Mouse (Mus musculus) large intestine, adult 2 months (tissue): ENCODE results near the gene Gm16867. TPM values are rescaled to one million over a fixed set of nuclear protein-coding genes. Genes with fewer than 3 reads are reported as not detected.
"Not testable (repeated sequence)": the region's sequence is repeated elsewhere in the genome, so short reads cannot be mapped to it uniquely, and the experiment has no call there.

ENCODE experiments used
- DNase-seq: peaks from one replicate; pipeline ENCODE4 v3.0.0-alpha.2; 2012; ENCODE audit warnings: low read depth, low spot score
- WGBS: fragments of 180-500 bp; shearing (Covaris S2); methylation state at CpG from one replicate; pipeline ENCODE4 v1.1.7; 2018; 5-methylcytosine and 5-hydroxymethylcytosine counted together
- polyA plus RNA-seq: library from polyadenylated mRNA; depleted of rRNA; stranded (reverse); fragments of >200 nt; gene quantifications from 2 replicates; pipeline ENCODE4 v1.2.3, GENCODE M21; 2012; rRNA removed

The Gm16867 gene
- polyA plus RNA-seq, 1 experiment = 5.0 TPM

DNA sequence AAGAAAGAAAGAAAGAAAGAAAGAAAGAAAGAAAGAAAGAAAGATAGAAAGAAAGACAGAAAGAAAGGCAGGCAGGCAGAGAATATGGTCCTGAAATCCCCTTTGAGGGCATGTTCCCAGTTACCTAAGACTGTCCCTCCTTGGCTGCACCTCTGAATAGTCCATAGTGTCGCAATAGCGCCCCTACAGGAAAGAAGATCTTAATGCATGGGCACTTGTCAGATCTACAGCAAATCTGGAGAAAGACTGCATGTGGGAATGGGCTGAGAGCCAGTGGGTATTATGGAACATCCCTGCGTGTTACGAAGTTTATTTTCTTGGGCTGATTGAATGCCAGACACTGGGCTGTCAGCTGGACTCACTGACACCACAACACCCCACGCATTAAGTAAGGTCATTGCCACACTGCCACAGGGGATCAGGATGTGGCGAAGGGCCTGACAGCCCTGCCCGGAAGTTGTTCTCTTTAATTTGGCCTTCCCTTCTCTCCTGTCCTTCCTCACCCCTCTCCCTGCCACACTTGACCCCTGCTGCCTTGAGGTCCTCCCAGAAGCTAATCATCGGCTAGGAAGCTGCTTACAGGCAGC lies 32.9 kb downstream of the Gm16867 start:
- no CpG with 5 or more reads among the region's 8 CpGs for WGBS
- DNase-seq = not testable (repeated sequence)

DNA sequence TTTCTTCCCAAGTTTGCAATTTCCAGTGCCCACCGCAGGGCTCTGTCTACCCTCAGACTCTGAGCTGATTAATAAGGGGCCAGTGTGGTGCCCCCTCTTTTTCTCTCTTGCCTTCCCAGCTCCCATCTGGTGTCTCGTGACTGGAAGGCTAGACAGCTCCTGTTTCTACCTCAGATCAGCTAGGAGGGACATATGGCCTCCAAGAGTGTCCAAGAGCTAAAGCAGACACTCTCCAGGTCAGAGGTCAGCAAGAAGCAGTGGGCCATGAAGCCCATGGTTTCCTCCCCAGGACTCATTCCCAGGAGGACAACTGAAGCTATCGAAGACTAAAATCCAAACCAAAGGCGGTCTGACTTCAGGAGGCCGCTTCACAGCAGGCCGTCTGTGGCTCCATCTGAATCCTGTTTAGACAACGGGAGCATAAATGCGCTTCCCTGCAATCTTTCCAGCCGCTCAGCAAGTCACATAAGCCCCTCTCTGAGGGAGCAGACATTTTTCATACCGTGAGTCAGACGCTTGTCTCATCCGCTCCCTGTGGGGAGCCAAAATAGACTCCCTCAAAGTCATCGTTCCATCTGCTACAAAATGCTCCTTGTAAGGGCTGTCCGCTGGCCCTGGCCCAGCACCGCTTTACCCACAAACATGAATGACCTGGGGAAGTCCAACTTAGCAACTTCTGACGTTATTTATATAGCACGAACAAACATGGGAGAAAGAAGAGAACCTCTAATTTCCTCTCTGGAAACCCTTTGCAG lies 35.4 kb downstream of the Gm16867 start:
- WGBS = no CpG with 5 or more reads among the region's 17 CpGs
- DNase-seq = not testable (repeated sequence)

DNA sequence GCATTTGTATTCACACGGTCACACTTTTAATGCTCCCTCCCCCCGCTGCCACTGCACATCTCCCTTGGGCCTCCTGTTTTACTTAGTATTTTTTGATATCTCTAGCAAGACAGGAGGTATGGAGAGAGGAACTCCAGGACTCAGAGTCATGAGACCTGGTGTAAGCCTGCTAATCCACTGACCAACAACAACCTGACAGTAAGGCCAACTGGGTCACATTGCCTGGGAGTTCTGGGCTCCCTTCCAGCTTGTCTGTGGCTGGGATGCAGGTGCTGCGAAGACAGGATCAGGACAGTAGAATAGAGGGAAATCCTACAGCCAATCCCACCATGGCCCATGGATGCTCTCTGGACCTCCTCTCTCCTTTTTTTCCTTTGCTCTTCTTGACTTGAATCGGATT lies 38.7 kb downstream of the Gm16867 start:
- WGBS = no CpG with 5 or more reads among the region's 4 CpGs
- DNase-seq = not testable (repeated sequence)

DNA sequence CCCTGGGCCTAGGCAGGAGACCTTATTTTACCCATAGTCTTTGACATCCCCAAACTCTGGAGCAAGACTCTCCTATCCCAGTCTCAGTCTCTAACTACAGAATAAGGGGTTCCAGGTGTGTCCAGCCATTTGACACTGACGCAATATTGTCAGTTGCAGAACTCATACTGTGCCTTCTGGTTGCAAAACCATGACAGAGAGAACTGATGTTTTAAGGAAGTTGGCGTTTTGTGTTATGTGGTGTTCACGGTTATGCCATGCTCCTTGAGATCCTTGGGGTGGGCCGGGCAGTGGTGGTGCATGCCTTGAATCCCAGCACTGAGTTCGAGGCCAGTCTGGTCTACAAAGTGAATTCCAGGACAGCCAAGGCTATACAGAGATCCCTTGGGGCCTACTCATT lies 45.5 kb downstream of the Gm16867 start:
- not testable (repeated sequence) for DNase-seq
- no CpG with 5 or more reads among the region's 5 CpGs for WGBS

DNA sequence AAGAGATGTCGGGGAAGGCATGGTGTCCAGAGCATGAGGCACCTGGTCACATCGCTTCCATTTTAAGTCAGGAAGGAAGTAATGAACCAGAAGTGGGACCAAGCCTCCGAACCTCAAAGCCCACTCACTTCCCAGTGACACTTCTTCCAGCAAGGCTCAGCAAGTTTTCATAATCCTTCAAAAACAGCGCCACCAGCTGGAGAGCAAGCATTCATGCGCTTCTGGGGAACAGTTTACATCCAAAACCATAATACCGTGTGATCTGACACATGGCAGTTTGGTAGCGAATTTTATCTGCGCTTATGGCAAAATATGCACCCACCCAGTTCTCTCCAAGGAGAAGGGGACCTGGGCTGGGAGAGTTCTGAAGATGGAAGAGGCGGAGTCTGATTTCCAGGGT lies 48.5 kb downstream of the Gm16867 start:
- not testable (repeated sequence) for DNase-seq
- no CpG with 5 or more reads among the region's 9 CpGs for WGBS

DNA sequence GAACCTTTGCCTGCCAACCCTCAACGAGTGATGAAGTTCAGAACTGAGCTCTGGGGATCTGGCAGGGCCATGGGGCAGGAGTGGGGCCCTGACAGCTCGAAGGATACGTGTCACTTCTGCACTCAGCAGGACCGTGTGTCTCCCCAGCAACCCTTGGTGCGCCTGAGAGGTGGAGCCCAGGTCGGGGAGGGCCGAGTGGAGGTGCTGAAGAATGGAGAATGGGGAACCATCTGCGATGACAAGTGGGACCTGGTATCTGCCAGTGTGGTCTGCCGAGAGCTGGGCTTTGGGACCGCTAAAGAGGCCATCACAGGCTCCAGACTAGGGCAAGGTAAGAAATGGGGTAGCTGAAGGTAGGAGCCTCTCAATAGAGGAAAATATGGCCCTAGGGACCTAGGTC lies 54.3 kb downstream of the Gm16867 start:
- DNase-seq = not testable (repeated sequence)
- WGBS = no CpG with 5 or more reads among the region's 10 CpGs

DNA sequence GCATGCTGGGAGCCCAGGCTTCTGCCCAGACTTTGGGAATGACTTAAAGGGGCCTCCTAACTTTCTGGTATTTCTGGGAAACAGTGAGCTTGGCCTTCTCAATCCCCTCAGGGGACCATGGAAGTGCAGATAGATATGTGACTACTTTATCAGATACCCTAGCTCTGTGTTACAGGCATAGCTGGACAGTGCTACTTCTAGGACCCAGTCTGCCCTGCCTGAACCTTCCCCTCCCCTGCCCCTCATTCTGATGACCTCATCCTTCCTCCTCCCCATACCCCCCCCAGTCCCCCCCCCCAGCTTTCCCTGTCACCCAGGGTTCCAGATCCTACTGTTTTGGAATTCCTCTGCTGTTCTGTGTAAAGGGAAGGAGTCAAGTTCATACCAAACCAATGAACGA lies 56.2 kb downstream of the Gm16867 start:
- WGBS = no CpG with 5 or more reads among the region's 1 CpGs
- not testable (repeated sequence) for DNase-seq

DNA sequence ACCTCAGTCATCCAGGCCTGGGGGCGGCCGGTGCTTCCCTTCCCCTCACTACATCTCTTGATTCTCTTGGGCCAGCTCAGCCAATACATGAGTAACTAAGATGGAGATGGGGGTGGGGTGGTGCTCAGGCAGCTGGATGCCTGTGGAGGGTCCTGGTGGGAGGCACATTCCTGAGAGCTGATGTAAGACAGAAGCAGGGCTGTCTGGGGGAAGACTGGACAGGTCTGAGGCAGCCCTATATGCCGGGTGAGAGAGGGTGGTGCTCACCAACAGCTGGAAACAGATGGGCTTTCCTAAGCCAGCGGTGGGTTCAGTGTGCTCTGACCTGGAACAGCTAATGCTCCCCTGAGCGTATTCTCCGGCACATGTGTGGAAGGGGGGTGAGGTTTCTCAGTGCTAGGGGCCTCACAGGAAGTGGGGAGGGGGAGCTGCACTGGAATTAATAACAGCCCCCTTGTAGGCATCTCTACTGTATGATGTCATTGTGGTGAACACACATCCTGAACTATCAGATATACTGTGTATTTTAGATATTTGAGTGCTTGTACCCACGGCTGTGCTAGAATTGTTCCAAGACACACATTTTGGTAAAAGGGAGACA lies 60.0 kb downstream of the Gm16867 start:
- not testable (repeated sequence) for DNase-seq
- no CpG with 5 or more reads among the region's 7 CpGs for WGBS

DNA sequence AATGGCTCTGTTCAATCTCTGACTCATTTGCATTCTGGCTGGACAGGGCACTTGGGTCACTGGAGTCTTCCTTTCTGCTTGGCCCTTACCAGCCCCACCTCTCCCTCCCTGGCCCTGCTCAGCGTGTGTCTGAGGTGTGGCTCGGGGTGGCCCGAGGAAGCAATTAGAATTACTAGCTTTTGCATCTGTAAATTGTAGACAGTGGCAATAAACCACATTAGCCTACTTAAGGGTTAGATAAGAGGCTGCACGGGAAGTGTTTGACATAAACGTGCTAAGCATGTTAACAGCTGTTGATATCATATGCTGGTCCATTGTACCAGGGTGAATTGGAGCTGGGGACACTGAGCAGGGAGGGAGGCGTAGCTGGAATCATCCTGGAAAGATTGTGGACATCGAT lies 62.2 kb downstream of the Gm16867 start:
- WGBS = no CpG with 5 or more reads among the region's 7 CpGs
- DNase-seq = not testable (repeated sequence)

DNA sequence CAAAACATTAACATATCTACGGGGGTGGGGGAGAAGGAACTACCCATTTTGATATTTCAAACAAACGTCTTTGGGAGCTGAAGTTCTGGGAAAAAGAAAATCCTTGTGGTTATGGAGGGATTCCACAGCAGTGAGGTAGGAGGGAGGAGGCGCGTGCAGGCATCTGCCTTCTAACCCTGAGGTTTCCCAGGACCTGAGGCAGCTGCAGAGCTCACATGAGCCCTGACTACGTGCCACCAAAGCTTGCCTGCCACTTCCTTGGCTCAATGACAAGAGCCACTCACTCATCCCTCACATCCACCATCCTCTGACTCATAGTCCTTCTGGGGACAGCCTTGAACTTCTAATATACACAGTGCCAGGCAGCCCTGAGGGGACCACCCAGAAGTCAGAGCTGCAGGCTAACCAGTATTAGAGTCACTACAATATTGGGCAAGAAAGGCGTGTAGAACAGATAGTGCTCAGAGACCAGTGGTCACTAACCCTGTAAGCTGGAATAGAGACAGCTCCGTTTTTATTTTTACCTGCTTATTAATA lies 64.4 kb downstream of the Gm16867 start:
- WGBS = no CpG with 5 or more reads among the region's 7 CpGs
- DNase-seq = not testable (repeated sequence)

DNA sequence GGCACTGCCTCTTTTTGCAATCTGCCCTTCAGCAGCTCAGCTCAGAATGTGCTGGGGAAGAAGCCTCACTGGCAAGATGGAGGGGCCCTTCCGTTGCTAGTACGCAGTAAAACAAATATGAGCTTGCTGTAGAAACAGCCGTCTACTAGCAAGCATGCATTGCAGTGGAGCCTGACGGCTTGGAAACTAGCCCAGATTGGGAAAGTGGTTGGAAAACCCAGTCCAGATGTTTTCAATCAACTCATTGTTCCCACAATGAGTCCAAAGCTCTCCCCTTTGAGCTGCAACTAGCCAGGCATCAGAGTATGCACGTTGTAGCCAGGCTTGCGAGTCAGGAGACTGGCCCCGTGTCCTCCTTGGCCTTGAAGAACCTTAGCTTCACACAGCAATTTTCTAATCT lies 82.2 kb downstream of the Gm16867 start:
- not testable (repeated sequence) for DNase-seq
- WGBS = no CpG with 5 or more reads among the region's 7 CpGs

DNA sequence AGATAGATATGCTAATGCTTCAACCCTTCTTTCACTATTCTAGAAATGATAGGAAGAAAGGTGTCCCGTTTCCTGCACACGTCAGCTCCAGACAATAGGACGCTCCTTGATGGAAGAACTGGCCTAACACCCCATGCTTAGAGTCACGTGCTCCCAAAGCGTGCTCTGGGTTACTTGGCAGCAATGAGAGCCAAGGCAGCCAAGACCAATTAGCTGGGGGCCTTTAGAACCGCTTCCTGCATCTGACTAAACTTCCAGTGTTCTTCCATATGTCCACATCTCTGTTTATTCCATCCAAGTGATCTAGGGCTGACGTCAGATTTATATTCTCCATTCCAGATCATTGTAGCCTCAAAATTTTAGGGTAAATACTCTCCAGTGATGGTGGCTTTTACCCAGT lies 85.6 kb downstream of the Gm16867 start:
- DNase-seq = not testable (repeated sequence)
- WGBS = no CpG with 5 or more reads among the region's 7 CpGs

Other genes with a start within 250 kb of the Gm16867 start
- 0.05 TPM in 1 of 2 replicates, not detected in the other for gene Synb, start 209.1 kb downstream of the Gm16867 start, polyA plus RNA-seq
- 0.20 and 0.21 TPM in 2 replicates for gene Gm27179, start 9.2 kb upstream of the Gm16867 start, polyA plus RNA-seq
- gene Entpd4b, start 52.1 kb upstream of the Gm16867 start, polyA plus RNA-seq = 15.4 and 19.7 TPM in 2 replicates